Comparison of ENCODE assay signal across 8 mouse cellular contexts in the genomic region with DNA sequence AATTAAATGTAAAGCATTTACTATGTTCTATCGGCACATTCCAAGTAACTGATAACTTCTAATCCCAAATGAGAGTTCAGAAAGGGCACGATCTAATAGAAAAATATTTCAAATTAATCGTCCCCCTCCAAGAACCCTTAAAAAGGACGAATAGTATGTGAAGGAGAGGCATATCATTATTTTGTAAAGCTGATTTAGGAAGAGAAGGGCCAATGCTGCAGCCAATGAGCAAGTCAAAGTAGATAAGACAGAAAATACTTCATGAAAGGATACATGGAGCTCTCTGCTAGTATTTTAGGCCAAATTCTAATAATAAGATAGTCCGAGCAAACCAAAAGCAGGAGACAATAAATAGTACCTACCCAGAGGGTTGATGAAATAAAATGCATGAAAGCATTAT. TPM values are rescaled to one million over a fixed set of nuclear protein-coding genes. Genes with fewer than 3 reads are reported as not detected.
A peak's percentile ranks its signal among the peaks of the same experiment; 100 is the strongest.
DNase-seq lines count a peak whose midpoint lies in the region; ATAC-seq and TF ChIP-seq lines count a peak whose summit lies in the region.

No protein-coding gene starts in this region.

- H3K36me3 ChIP-seq in heart, embryonic 15.5 days, result no peaks in the 10 kb centered on the region
- peaks cover 0 to 11% of the 10 kb centered on the region in 2 experiments; a peak in 2 of 4 replicates for H3K36me3 ChIP-seq in MEL (ENCODE audit: control insufficient read depth in 1 of 2, insufficient read depth in 2 of 2, low read length in 2 of 2)
- H3K36me3 ChIP-seq in hindbrain, embryonic 12.5 days, result no peaks in the 10 kb centered on the region
- H3K36me3 ChIP-seq in midbrain, embryonic 11.5 days (ENCODE audit: control insufficient read depth, insufficient read depth, low read length), result no peaks in the 10 kb centered on the region

- TF ChIP-seq CTCF in MEL (IDR thresholded peaks at IDR 0.05 in 2 of 3, conservative IDR thresholded peaks at IDR 0.05 in 1 of 3; ENCODE audit: control insufficient read depth in 1 of 3, insufficient read depth in 1 of 3, low read depth in 2 of 3, low read length in 3 of 3, poor library complexity in 1 of 3, severe bottlenecking in 1 of 3), result no peak

- peak overlapping the region; percentile 88 for H3K4me3 ChIP-seq in heart, embryonic 15.5 days
- peak overlapping the region; percentile 91 to 95 for H3K4me3 ChIP-seq in MEL (ENCODE audit: control insufficient read depth in 1 of 2, insufficient read depth in 1 of 2, low read depth in 2 of 2, low read length in 2 of 2)
- H3K4me3 ChIP-seq in hindbrain, embryonic 12.5 days, result peak overlapping the region; percentile 82
- H3K4me3 ChIP-seq in midbrain, embryonic 11.5 days (ENCODE audit: low read depth, low read length), result peak overlapping the region; percentile 78; the same call in 1 of the 2 replicates

- no peak for TF ChIP-seq RAD21 in MEL (IDR thresholded peaks at IDR 0.05; ENCODE audit: low read depth, low read length)

- no peak for TF ChIP-seq POLR2A in MEL (IDR thresholded peaks at IDR 0.05; ENCODE audit: control insufficient read depth in 1 of 2, insufficient read depth in 1 of 2, low read depth in 1 of 2, low read length in 2 of 2, poor library complexity in 1 of 2)

- no peaks in the 10 kb centered on the region for H3K27me3 ChIP-seq in heart, embryonic 15.5 days
- H3K27me3 ChIP-seq in MEL (ENCODE audit: control insufficient read depth in 1 of 2, insufficient read depth in 2 of 2, low read length in 2 of 2), result no peaks in the 10 kb centered on the region
- no peaks in the 10 kb centered on the region for H3K27me3 ChIP-seq in hindbrain, embryonic 12.5 days
- no peaks in the 10 kb centered on the region for H3K27me3 ChIP-seq in midbrain, embryonic 11.5 days (ENCODE audit: control insufficient read depth, insufficient read depth, low read length)

- peak overlapping the region; percentile 99; the same call in 1 of the 2 replicates for H3K27ac ChIP-seq in heart, embryonic 15.5 days
- H3K27ac ChIP-seq in MEL (ENCODE audit: control insufficient read depth, low read depth, low read length), result no peak overlapping the region
- no peak overlapping the region for H3K27ac ChIP-seq in hindbrain, embryonic 12.5 days
- no peak overlapping the region for H3K27ac ChIP-seq in midbrain, embryonic 11.5 days (ENCODE audit: low read depth, low read length)

- peak overlapping the region; percentile 75 for H3K4me2 ChIP-seq in heart, embryonic 15.5 days
- H3K4me2 ChIP-seq in hindbrain, embryonic 12.5 days (replicated peaks), result peak overlapping the region; percentile 61
- peak overlapping the region; percentile 52 for H3K4me2 ChIP-seq in midbrain, embryonic 11.5 days

- TF ChIP-seq EP300 in MEL (IDR thresholded peaks at IDR 0.05; ENCODE audit: low read depth in 1 of 2, low read length in 2 of 2), result no peak

- no peak for ATAC-seq in heart, embryonic 15.5 days (replicated peaks; ENCODE audit: insufficient number of reproducible peaks, insufficient read depth, low FRiP score, low read depth)
- ATAC-seq in hindbrain, embryonic 12.5 days (ENCODE audit: low FRiP score), result no peak
- no peak for ATAC-seq in midbrain, embryonic 11.5 days (ENCODE audit: low FRiP score)

- 60% methylated on average over 5 of the region's 5 CpGs for WGBS in heart, embryonic 15.5 days
- 76% methylated on average over 5 of the region's 5 CpGs for WGBS in hindbrain, embryonic 12.5 days
- 74% methylated on average over 5 of the region's 5 CpGs for WGBS in midbrain, embryonic 11.5 days

- peak overlapping the region; percentile 93; the same call in 1 of the 2 replicates for H3K9ac ChIP-seq in heart, embryonic 15.5 days
- peak overlapping the region; percentile 92 for H3K9ac ChIP-seq in MEL (ENCODE audit: control insufficient read depth, low read depth, low read length, poor library complexity, severe bottlenecking)
- H3K9ac ChIP-seq in hindbrain, embryonic 12.5 days, result peak overlapping the region; percentile 87; the same call in 1 of the 2 replicates
- no peak overlapping the region for H3K9ac ChIP-seq in midbrain, embryonic 11.5 days (ENCODE audit: low read length)

- H3K9me3 ChIP-seq in heart, embryonic 15.5 days (replicated peaks), result no peaks in the 10 kb centered on the region
- H3K9me3 ChIP-seq in MEL (replicated peaks; ENCODE audit: insufficient read depth, low read length), result no peaks in the 10 kb centered on the region
- no peaks in the 10 kb centered on the region for H3K9me3 ChIP-seq in hindbrain, embryonic 12.5 days (replicated peaks)
- no peaks in the 10 kb centered on the region for H3K9me3 ChIP-seq in midbrain, embryonic 11.5 days (ENCODE audit: control insufficient read depth, low read length)

- no peak for DNase-seq in heart, postnatal 4 days
- DNase-seq in MEL (ENCODE audit: low read depth, low spot score), result peak; percentile 65
- no peak for DNase-seq in midbrain, embryonic 11.5 days (ENCODE audit: low spot score, missing footprints)
- DNase-seq in adrenal gland, adult 8-10 months, result no peak
- DNase-seq in gastrocnemius, postnatal 25 days, result no peak
- DNase-seq in cerebellum, postnatal 10 days, result no peak

- H3K79me2 ChIP-seq in MEL (ENCODE audit: control insufficient read depth, insufficient read depth, low read length, poor library complexity), result peaks cover 10% of the 10 kb centered on the region

- peaks cover 15% of the 10 kb centered on the region for H3K4me1 ChIP-seq in heart, embryonic 15.5 days (replicated peaks)
- H3K4me1 ChIP-seq in MEL (ENCODE audit: control insufficient read depth in 1 of 2, insufficient read depth in 2 of 2, low read length in 2 of 2), result peaks cover 8 to 11% of the 10 kb centered on the region in 2 experiments
- peaks cover 14% of the 10 kb centered on the region for H3K4me1 ChIP-seq in hindbrain, embryonic 12.5 days
- H3K4me1 ChIP-seq in midbrain, embryonic 11.5 days (ENCODE audit: control insufficient read depth, insufficient read depth, low read length), result peaks cover 4% of the 10 kb centered on the region

TF ChIP-seq in MEL, 35 proteins besides CTCF, POLR2A, EP300 and RAD21:
- TF ChIP-seq SIN3A (IDR thresholded peaks at IDR 0.05; ENCODE audit: low read length) (no peak), NELFE (IDR thresholded peaks at IDR 0.05; ENCODE audit: low read depth, low read length) (no peak), GATA1 (IDR thresholded peaks at IDR 0.05; ENCODE audit: low read depth, low read length) (0 out of 2 replicates have a peak, but pooled peaks have one; percentile 25)

RNA-seq across cellular contexts. Expression of a gene that starts 1.3 kb away (rescaled TPM):
- 40.9 and 43.7 TPM in 2 replicates for polyA plus RNA-seq in heart, embryonic 15.5 days (2015; fragmentation: Nextera tagmentation; extraction: Ambion mirVana)
- 10 to 100 TPM; 66.0 to 67.7 TPM for total RNA-seq in heart, postnatal 4 days (2021)
- 14.8 and 22.2 TPM in 2 replicates for total RNA-seq in MEL (2012; rRNA removed)
- polyA plus RNA-seq in MEL (2012; ENCODE audit: insufficient read depth in 1 of 2, insufficient read length in 2 of 2, low read depth in 1 of 2, low replicate concordance in 2 of 2, missing spikeins in 1 of 2), result 10 to 100 TPM; 29.9 to 61.4 TPM
- 65.3 and 72.3 TPM in 2 replicates for polyA plus RNA-seq in hindbrain, embryonic 12.5 days (2016; fragmentation: Nextera tagmentation; extraction: Ambion mirVana)
- 58.7 and 60.0 TPM in 2 replicates for polyA plus RNA-seq in midbrain, embryonic 11.5 days (2014; fragmentation: Nextera tagmentation; extraction: Ambion mirVana)
- total RNA-seq in adrenal gland, adult 8-10 months (2022), result 10 to 100 TPM; 73.7 to 90.3 (median 78.7) TPM
- 10 to 100 TPM; 40.1 to 42.3 TPM for total RNA-seq in gastrocnemius, postnatal 25 days (2021)
